Mouse (Mus musculus): ENCODE measurements around the gene Etnk2. TPM values are rescaled to one million over a fixed set of nuclear protein-coding genes. Genes with fewer than 3 reads are reported as not detected.

Etnk2 gene
- total RNA-seq, 2 experiments from 2014 or later = not detected

Other genes starting within 250 kb of the Etnk2 start
- 37.1 and 44.3 TPM in 2 replicates for gene Ppp1r15b, start 232.4 kb upstream of the Etnk2 start, total RNA-seq (2015; ENCODE audit: low replicate concordance)
- gene Ppp1r15b, start 232.4 kb upstream of the Etnk2 start, total RNA-seq (2017; ENCODE audit: low replicate concordance) = 72.2 and 83.8 TPM in 2 replicates
- gene Plekha6, start 199.4 kb upstream of the Etnk2 start, total RNA-seq (2015; ENCODE audit: low replicate concordance) = 0.63 TPM in 1 of 2 replicates, not detected in the other
- gene Plekha6, start 199.4 kb upstream of the Etnk2 start, total RNA-seq (2017; ENCODE audit: low replicate concordance) = 0.68 and 0.98 TPM in 2 replicates
- gene Golt1a, start 53.8 kb upstream of the Etnk2 start, total RNA-seq (2015; ENCODE audit: low replicate concordance) = not detected in 2 replicates
- gene Golt1a, start 53.8 kb upstream of the Etnk2 start, total RNA-seq (2017; ENCODE audit: low replicate concordance) = not detected in 2 replicates
- gene Kiss1, start 41.7 kb upstream of the Etnk2 start, total RNA-seq (2015; ENCODE audit: low replicate concordance) = not detected in 2 replicates
- gene Kiss1, start 41.7 kb upstream of the Etnk2 start, total RNA-seq (2017; ENCODE audit: low replicate concordance) = not detected in 2 replicates
- gene Ren1, start 13.1 kb upstream of the Etnk2 start, total RNA-seq (2015; ENCODE audit: low replicate concordance) = not detected in 2 replicates
- gene Ren1, start 13.1 kb upstream of the Etnk2 start, total RNA-seq (2017; ENCODE audit: low replicate concordance) = not detected in 2 replicates
- gene Sox13, start 60.8 kb downstream of the Etnk2 start, total RNA-seq (2015; ENCODE audit: low replicate concordance) = 1.0 TPM in 1 of 2 replicates, not detected in the other
- 0.77 and 2.2 TPM in 2 replicates for gene Sox13, start 60.8 kb downstream of the Etnk2 start, total RNA-seq (2017; ENCODE audit: low replicate concordance)
- gene Snrpe, start 246.7 kb downstream of the Etnk2 start, total RNA-seq (2015; ENCODE audit: low replicate concordance) = 74.4 and 111 TPM in 2 replicates
- 55.4 and 158 TPM in 2 replicates for gene Snrpe, start 246.7 kb downstream of the Etnk2 start, total RNA-seq (2017; ENCODE audit: low replicate concordance)

All from erythroblast, adult 5-6 weeks (primary cell).